Comparison of ENCODE assay signal across 8 mouse cellular contexts in genomic region chr2:101796287-101797115, GRCm38 (mm10).
DNase-seq lines count a peak whose midpoint lies in the region; TF ChIP-seq lines count a peak whose summit lies in the region.

No protein-coding gene starts in this region.

- H3K36me3 ChIP-seq in megakaryocyte, embryonic 14.5 days (replicated peaks; ENCODE audit: low read length): peaks cover 46% of the 10 kb centered on the region

- no peaks in the 10 kb centered on the region for H3K4me1 ChIP-seq in cortical plate, adult 2 months (ENCODE audit: control insufficient read depth, insufficient read depth, low read length)
- peaks cover 80% of the 10 kb centered on the region for H3K4me1 ChIP-seq in megakaryocyte, embryonic 14.5 days

- DNase-seq in WW6 (ENCODE audit: low read depth, low spot score): peak; percentile 65
- DNase-seq in gastrocnemius, postnatal 25 days: peak; percentile 65
- peak; percentile 75 for DNase-seq in induced T-regulatory cell, adult 2 months (ENCODE audit: low read depth)
- DNase-seq in left cerebral cortex, postnatal 14 days (ENCODE audit: low spot score in 2 of 2): peak; percentile 64 to 73
- DNase-seq in right cerebral cortex, adult 2 months (ENCODE audit: low spot score in 2 of 2): peak; percentile 55 to 63
- DNase-seq in urinary bladder, adult 2 months (ENCODE audit: low spot score): peak; percentile 50

- 0 out of 2 replicates have a peak overlapping the region, but pooled peaks have one; percentile 23 for H3K27ac ChIP-seq in cortical plate, adult 2 months (ENCODE audit: insufficient read depth, low read length)

- intact Hi-C loops in left cerebral cortex, postnatal 14 days (cut with DNase I): loop anchor here (5.0 kb wide), 3 partner anchors 64 to 89 kb away; no protein-coding TSS in a partner anchor

- TF ChIP-seq CTCF in cortical plate, adult 2 months (IDR thresholded peaks at IDR 0.05; ENCODE audit: extremely low read depth, insufficient read depth, low read length): peak; percentile 42; the same call in 1 of the 2 replicates

- peak overlapping the region; percentile 35 for H3K4me3 ChIP-seq in cortical plate, adult 2 months (ENCODE audit: insufficient read depth, low read length)
- peak overlapping the region; percentile 95 for H3K4me3 ChIP-seq in megakaryocyte, embryonic 14.5 days (replicated peaks)

- no peak for TF ChIP-seq POLR2A in cortical plate, adult 2 months (IDR thresholded peaks at IDR 0.05; ENCODE audit: extremely low read depth, insufficient read depth, low read length)

- H3K9me3 ChIP-seq in megakaryocyte, embryonic 14.5 days: no peaks in the 10 kb centered on the region

- peaks cover 2% of the 10 kb centered on the region for H3K27me3 ChIP-seq in megakaryocyte, embryonic 14.5 days (replicated peaks)

Comparison
In these comparisons a context has a peak if more than half of its experiments do, and no peak if none do; other contexts are left out.
1. Peak in every context shown above with its lines: DNase-seq, H3K4me3 ChIP-seq and H3K27ac ChIP-seq.